Mouse (Mus musculus) MEL-GATA-1-ER (cell line): ENCODE measurements around the gene Nucb1.
A peak's percentile ranks its signal among the peaks of the same experiment; 100 is the strongest.
"Not testable (repeated sequence)": the region's sequence is repeated elsewhere in the genome, so short reads cannot be mapped to it uniquely, and the experiment has no call there.

Source experiments
- DNase-seq: peaks from one replicate; pipeline ENCODE4 v3.0.0-alpha.2; 2012; ENCODE audit warnings: low read depth; ENCODE audit errors: extremely low read depth

The Nucb1 gene

GRCm38 (mm10) chr7:45489578-45489977, 20.6 kb downstream of the Nucb1 start:
- DNase-seq: no peak

GRCm38 (mm10) chr7:45488293-45489204, 21.7 kb downstream of the Nucb1 start, which contains the start of gene Dhdh:
Gene Dhdh (minus strand): TSS chr7:45488805.
- no peak for DNase-seq

GRCm38 (mm10) chr7:45487861-45488292, 22.3 kb downstream of the Nucb1 start:
- DNase-seq: no peak

DNA sequence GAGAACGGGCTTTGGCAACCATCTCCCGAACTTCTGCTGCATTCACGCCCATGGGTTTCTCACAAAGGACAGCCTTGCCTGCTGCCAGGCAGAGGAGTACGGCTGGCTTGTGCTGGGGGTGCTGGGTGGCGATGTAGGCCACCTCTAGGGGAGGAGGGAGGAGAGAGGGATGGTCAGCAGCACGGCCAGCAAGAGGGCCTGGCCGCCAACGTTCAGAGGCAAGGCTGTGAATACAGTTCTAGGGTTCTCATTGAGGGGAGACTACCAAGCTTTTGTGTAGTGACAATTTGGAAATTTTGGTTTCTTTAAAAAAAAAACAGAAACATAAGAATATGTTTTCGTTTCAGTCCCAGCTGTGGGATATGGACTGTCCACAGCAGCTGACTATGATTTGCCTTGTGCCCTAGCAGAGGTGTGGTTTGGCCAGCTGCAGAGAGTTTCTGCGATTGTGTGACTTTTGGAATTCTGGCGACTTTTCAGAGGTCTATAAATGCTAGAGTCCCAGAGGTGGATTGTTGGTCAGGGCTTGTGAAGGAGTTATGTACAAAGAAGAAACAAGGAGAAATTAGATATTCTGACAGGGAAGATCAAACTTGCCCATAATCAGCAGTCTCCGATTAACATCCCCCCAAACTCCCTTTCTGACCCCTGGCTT, 23.3 kb downstream of the Nucb1 start, which contains the start of gene Gm45808:
TSS of gene Gm45808 (minus strand) at position 51 of the 655 bp plus-strand sequence.
- DNase-seq: no peak

DNA sequence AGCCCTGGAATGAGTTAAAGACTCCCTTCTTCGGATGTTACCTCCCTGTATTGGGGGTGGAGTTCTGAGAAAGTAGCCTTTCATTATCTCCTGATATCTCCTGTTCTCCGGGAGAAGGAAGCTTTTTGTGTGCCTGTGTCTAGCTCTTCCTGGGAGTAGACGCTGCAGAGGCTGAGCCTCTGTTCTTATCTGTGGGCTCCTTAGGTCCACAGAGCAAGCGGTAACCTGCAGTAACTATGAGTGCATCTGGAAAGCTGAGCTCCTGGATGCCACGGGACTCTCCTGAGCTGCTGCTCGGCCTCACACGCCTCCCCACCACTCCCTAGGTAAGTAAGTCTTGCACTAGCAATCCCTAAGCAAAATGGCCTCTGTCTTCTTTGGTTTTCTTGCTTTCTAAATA, 24.0 kb downstream of the Nucb1 start:
- DNase-seq: no peak

GRCm38 (mm10) chr7:45484985-45485384, 25.2 kb downstream of the Nucb1 start:
- not testable (repeated sequence) for DNase-seq

DNA sequence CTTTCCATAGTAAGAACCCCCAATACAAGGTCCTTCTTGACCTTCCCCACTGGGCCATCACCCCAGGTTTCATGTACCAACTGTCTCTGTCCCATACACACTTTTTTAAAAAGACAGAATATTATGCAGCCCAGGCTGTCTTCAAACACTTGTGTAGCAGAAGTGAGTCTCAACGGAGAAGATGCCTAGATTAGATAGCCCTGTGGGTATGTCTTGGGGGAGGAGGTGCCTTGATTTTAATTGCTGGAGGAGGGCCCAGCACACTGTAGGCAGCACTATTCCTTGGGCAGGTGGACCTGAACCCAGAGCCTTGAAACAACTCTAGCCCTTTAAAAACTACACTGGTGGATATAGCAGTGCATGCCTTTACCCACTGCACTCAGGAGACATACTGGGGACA, 28.0 kb downstream of the Nucb1 start:
- DNase-seq: no peak

- DNase-seq: peak; percentile 74
Measured at GRCm38 (mm10) chr7:45481374-45481927, 28.8 kb downstream of the Nucb1 start, which contains the start of gene Tulp2. Gene Tulp2 (plus strand): TSS chr7:45481877.

GRCm38 (mm10) chr7:45480310-45480709, 29.9 kb downstream of the Nucb1 start:
- not testable (repeated sequence) for DNase-seq

GRCm38 (mm10) chr7:45478774-45479173, 31.4 kb downstream of the Nucb1 start:
- DNase-seq: no peak

GRCm38 (mm10) chr7:45477003-45477402, 33.2 kb downstream of the Nucb1 start:
- DNase-seq: no peak

- no peak for DNase-seq
Measured at GRCm38 (mm10) chr7:45476453-45476852, 33.8 kb downstream of the Nucb1 start.

- peak; percentile 81 for DNase-seq
Measured at GRCm38 (mm10) chr7:45475291-45475969, 34.8 kb downstream of the Nucb1 start.

DNA sequence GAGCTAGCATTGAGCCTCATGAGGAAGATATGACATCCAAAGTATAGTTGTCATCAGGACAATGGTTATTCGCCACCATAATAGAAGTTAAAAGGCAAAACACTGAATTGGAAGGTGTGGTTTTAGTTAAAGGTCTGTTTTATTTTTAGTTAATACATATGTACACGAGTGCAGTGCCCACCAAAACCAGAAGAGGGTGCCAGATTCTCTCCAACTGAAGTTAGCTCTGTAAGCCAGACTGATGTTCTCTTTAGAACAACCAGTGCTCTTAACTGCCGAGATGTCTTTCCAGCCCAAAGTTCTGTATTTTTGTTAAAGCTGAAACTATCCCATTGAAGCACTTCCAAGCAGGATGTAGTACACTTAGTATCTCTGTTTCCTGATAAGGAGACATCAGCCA, 39.3 kb downstream of the Nucb1 start:
- DNase-seq: peak; percentile 71

- no peak for DNase-seq
Measured at GRCm38 (mm10) chr7:45467090-45467670, 43.0 kb downstream of the Nucb1 start.

GRCm38 (mm10) chr7:45466283-45467089, 43.7 kb downstream of the Nucb1 start, which contains the start of gene Bax:
Gene Bax (minus strand): TSS chr7:45466898.
- peak; percentile 75 for DNase-seq

- DNase-seq: no peak
Measured at GRCm38 (mm10) chr7:45465549-45465948, 44.7 kb downstream of the Nucb1 start.

GRCm38 (mm10) chr7:45465112-45465511, 45.1 kb downstream of the Nucb1 start:
- no peak for DNase-seq

GRCm38 (mm10) chr7:45463987-45464778, 46.0 kb downstream of the Nucb1 start:
- DNase-seq: no peak
